Mouse (Mus musculus): ENCODE results near the gene Myo1h. TPM values are rescaled to one million over a fixed set of nuclear protein-coding genes. Genes with fewer than 3 reads are reported as not detected.

Gene Myo1h
- polyA plus RNA-seq, 1 experiment from 2014 or later: 1.2 TPM

GRCm38 (mm10) chr5:114275991-114276390, 13.0 kb upstream of the Myo1h start:
- Histone ChIP-seq H3K27ac (no peak overlapping the region), H3K4me1 (peaks cover 25% of the 10 kb centered on the region), H3K27me3 (ENCODE audit: low read depth, poor library complexity, severe bottlenecking) (peaks cover 92% of the 10 kb centered on the region), H3K36me3 (no peaks in the 10 kb centered on the region), H3K4me3 (no peak overlapping the region), H3K9me3 (replicated peaks) (no peaks in the 10 kb centered on the region)
- WGBS: 43% methylated on average over 16 of the region's 16 CpGs
- DNase-seq (ENCODE audit: low spot score): no peak

GRCm38 (mm10) chr5:114279382-114280143, 9.4 kb upstream of the Myo1h start:
- Histone ChIP-seq H3K27me3 (ENCODE audit: low read depth, poor library complexity, severe bottlenecking) (peaks cover 59% of the 10 kb centered on the region), H3K4me3 (no peak overlapping the region), H3K9me3 (replicated peaks) (no peaks in the 10 kb centered on the region), H3K4me1 (peaks cover 18% of the 10 kb centered on the region), H3K27ac (no peak overlapping the region), H3K36me3 (no peaks in the 10 kb centered on the region)
- WGBS: 78% methylated on average over 12 of the region's 12 CpGs
- DNase-seq (ENCODE audit: low spot score): no peak

- DNase-seq (ENCODE audit: low spot score): no peak
- no peaks in the 10 kb centered on the region for H3K36me3 ChIP-seq
- H3K9me3 ChIP-seq (replicated peaks): no peaks in the 10 kb centered on the region
- no peak overlapping the region for H3K27ac ChIP-seq
- H3K4me1 ChIP-seq: peaks cover 19% of the 10 kb centered on the region
- 67% methylated on average over 6 of the region's 6 CpGs for WGBS
- H3K27me3 ChIP-seq (ENCODE audit: low read depth, poor library complexity, severe bottlenecking): peaks cover 31% of the 10 kb centered on the region
- no peak overlapping the region for H3K4me3 ChIP-seq
These were observed 6.6 kb upstream of the Myo1h start for GRCm38 (mm10) chr5:114282346-114282745.

GRCm38 (mm10) chr5:114284604-114285397, 4.2 kb upstream of the Myo1h start:
- no peak for DNase-seq (ENCODE audit: low spot score)
- peak overlapping the region; percentile 11; the same call in 1 of the 2 replicates for H3K4me3 ChIP-seq
- H3K27ac ChIP-seq: 0 out of 2 replicates have a peak overlapping the region, but pooled peaks have one; percentile 59
- H3K4me1 ChIP-seq: peaks cover 30% of the 10 kb centered on the region
- no peaks in the 10 kb centered on the region for H3K9me3 ChIP-seq (replicated peaks)
- 40% methylated on average over 13 of the region's 13 CpGs for WGBS
- H3K36me3 ChIP-seq: no peaks in the 10 kb centered on the region
- peaks cover 22% of the 10 kb centered on the region for H3K27me3 ChIP-seq (ENCODE audit: low read depth, poor library complexity, severe bottlenecking)

GRCm38 (mm10) chr5:114285398-114285700, 3.6 kb upstream of the Myo1h start:
- H3K36me3 ChIP-seq: no peaks in the 10 kb centered on the region
- no peak overlapping the region for H3K4me3 ChIP-seq
- DNase-seq (ENCODE audit: low spot score): no peak
- 64% methylated on average over 3 of the region's 3 CpGs for WGBS
- H3K27ac ChIP-seq: no peak overlapping the region
- peaks cover 35% of the 10 kb centered on the region for H3K4me1 ChIP-seq
- peaks cover 19% of the 10 kb centered on the region for H3K27me3 ChIP-seq (ENCODE audit: low read depth, poor library complexity, severe bottlenecking)
- H3K9me3 ChIP-seq (replicated peaks): no peaks in the 10 kb centered on the region

- H3K9me3 ChIP-seq (replicated peaks): no peaks in the 10 kb centered on the region
- peaks cover 38% of the 10 kb centered on the region for H3K4me1 ChIP-seq
- H3K27ac ChIP-seq: no peak overlapping the region
- H3K36me3 ChIP-seq: no peaks in the 10 kb centered on the region
- WGBS: 88% methylated on average over 4 of the region's 4 CpGs
- H3K4me3 ChIP-seq: no peak overlapping the region
- peaks cover 15% of the 10 kb centered on the region for H3K27me3 ChIP-seq (ENCODE audit: low read depth, poor library complexity, severe bottlenecking)
- no peak for DNase-seq (ENCODE audit: low spot score)
These were observed 2.9 kb upstream of the Myo1h start for GRCm38 (mm10) chr5:114286102-114286501.

GRCm38 (mm10) chr5:114286872-114287571, 1.9 kb upstream of the Myo1h start:
- Histone ChIP-seq H3K36me3 (no peaks in the 10 kb centered on the region), H3K27ac (no peak overlapping the region), H3K4me3 (no peak overlapping the region), H3K27me3 (ENCODE audit: low read depth, poor library complexity, severe bottlenecking) (peaks cover 14% of the 10 kb centered on the region; the same call in 1 of the 2 replicates), H3K9me3 (replicated peaks) (no peaks in the 10 kb centered on the region), H3K4me1 (peaks cover 41% of the 10 kb centered on the region)
- no peak for DNase-seq (ENCODE audit: low spot score)
- WGBS: 87% methylated on average over 16 of the region's 16 CpGs

- H3K27me3 ChIP-seq (ENCODE audit: low read depth, poor library complexity, severe bottlenecking): peaks cover 14% of the 10 kb centered on the region; the same call in 1 of the 2 replicates
- H3K4me1 ChIP-seq: peaks cover 36% of the 10 kb centered on the region
- H3K9me3 ChIP-seq (replicated peaks): no peaks in the 10 kb centered on the region
- no peaks in the 10 kb centered on the region for H3K36me3 ChIP-seq
- H3K4me3 ChIP-seq: no peak overlapping the region
- H3K27ac ChIP-seq: no peak overlapping the region
- WGBS: 90% methylated on average over 5 of the region's 5 CpGs
- DNase-seq (ENCODE audit: low spot score): no peak
These were observed 570 bp upstream of the Myo1h start for GRCm38 (mm10) chr5:114288396-114288795.

GRCm38 (mm10) chr5:114290004-114290403, 1.0 kb downstream of the Myo1h start:
- no peak for DNase-seq (ENCODE audit: low spot score)
- Histone ChIP-seq H3K27ac (0 out of 2 replicates have a peak overlapping the region, but pooled peaks have one; percentile 14), H3K4me3 (no peak overlapping the region), H3K9me3 (replicated peaks) (no peaks in the 10 kb centered on the region), H3K36me3 (no peaks in the 10 kb centered on the region), H3K4me1 (peaks cover 28% of the 10 kb centered on the region), H3K27me3 (ENCODE audit: low read depth, poor library complexity, severe bottlenecking) (peaks cover 14% of the 10 kb centered on the region; the same call in 1 of the 2 replicates)
- WGBS: 73% methylated on average over 3 of the region's 3 CpGs

- Histone ChIP-seq H3K27me3 (ENCODE audit: low read depth, poor library complexity, severe bottlenecking) (peaks cover 7% of the 10 kb centered on the region; the same call in 1 of the 2 replicates), H3K9me3 (replicated peaks) (no peaks in the 10 kb centered on the region), H3K4me1 (peaks cover 29% of the 10 kb centered on the region), H3K27ac (peak overlapping the region; percentile 50; the same call in 1 of the 2 replicates), H3K36me3 (no peaks in the 10 kb centered on the region), H3K4me3 (peak overlapping the region; percentile 19)
- no peak for DNase-seq (ENCODE audit: low spot score)
- 18% methylated on average over 22 of the region's 22 CpGs for WGBS
These were observed 8.0 kb downstream of the Myo1h start for GRCm38 (mm10) chr5:114296693-114297631.

GRCm38 (mm10) chr5:114298212-114298894, 9.4 kb downstream of the Myo1h start:
- Histone ChIP-seq H3K36me3 (no peaks in the 10 kb centered on the region), H3K27ac (peak overlapping the region; percentile 37; the same call in 1 of the 2 replicates), H3K27me3 (ENCODE audit: low read depth, poor library complexity, severe bottlenecking) (peaks cover 12% of the 10 kb centered on the region; the same call in 1 of the 2 replicates), H3K4me1 (peaks cover 29% of the 10 kb centered on the region), H3K9me3 (replicated peaks) (no peaks in the 10 kb centered on the region), H3K4me3 (no peak overlapping the region)
- peak; percentile 40 for DNase-seq (ENCODE audit: low spot score)
- 74% methylated on average over 18 of the region's 18 CpGs for WGBS

All from limb, embryonic 10.5 days (tissue).